Mouse (Mus musculus) G1E (cell line): Measurements from ENCODE around the gene Fam208a. TPM values are rescaled to one million over a fixed set of nuclear protein-coding genes. Genes with fewer than 3 reads are reported as not detected.

Experiments
- ATAC-seq: 2 replicates; pipeline ENCODE4 v1.8.0; 2016; ENCODE audit warnings: mild to moderate bottlenecking; ENCODE audit not compliant: insufficient number of reproducible peaks, poor library complexity, low FRiP score, severe bottlenecking; ENCODE audit errors: extremely low read depth
- DNase-seq: peaks from one replicate; pipeline ENCODE4 v3.0.0; 2012; ENCODE audit warnings: low spot score
- H3K27me3 ChIP-seq: 2 replicates; pipeline ENCODE4 v1.6.1; 2012; ENCODE audit warnings: mild to moderate bottlenecking, low read length, inconsistent platforms; ENCODE audit not compliant: insufficient read depth
- H3K36me3 ChIP-seq: replicated peaks from 2 replicates; pipeline ENCODE3; 2012; ENCODE audit warnings: mild to moderate bottlenecking, inconsistent platforms
- H3K4me1 ChIP-seq: 2 replicates; pipeline ENCODE4 v1.6.1; 2012; ENCODE audit warnings: low read depth, low read length, inconsistent platforms, mixed read lengths; ENCODE audit not compliant: insufficient read depth
- H3K4me3 ChIP-seq: 2 replicates; pipeline ENCODE4 v1.5.1; 2012; ENCODE audit warnings: low read depth, mild to moderate bottlenecking, inconsistent platforms, low read length, moderate library complexity, mixed read lengths
- H3K9me3 ChIP-seq: replicated peaks from 2 replicates; pipeline ENCODE4 v1.6.1; 2012; ENCODE audit warnings: inconsistent platforms
- CTCF ChIP-seq: IDR thresholded peaks from 2 replicates; pipeline ENCODE4 v1.5.1; 2012; ENCODE audit warnings: low read depth, low read length, inconsistent platforms, mixed read lengths
- GATA1 ChIP-seq: IDR thresholded peaks from 2 replicates; pipeline ENCODE4 v1.6.1; 2012; ENCODE audit warnings: borderline replicate concordance, low read length, inconsistent platforms, mixed read lengths
- GATA2 ChIP-seq: IDR thresholded peaks from 2 replicates; pipeline ENCODE4 v1.6.1; 2012; ENCODE audit warnings: low read depth, low read length, inconsistent platforms, borderline replicate concordance
- POLR2AphosphoS5 ChIP-seq: IDR thresholded peaks from 2 replicates; pipeline ENCODE4 v1.6.1; 2012; ENCODE audit warnings: low read depth, low read length, inconsistent platforms; ENCODE audit not compliant: insufficient replicate concordance
- TAL1 ChIP-seq: conservative IDR thresholded peaks from 2 replicates; pipeline ENCODE4 v1.6.1; 2012; ENCODE audit warnings: low read depth, low read length, inconsistent platforms, mixed read lengths
- polyA plus RNA-seq: library from polyadenylated mRNA; stranded (reverse); fragments of >175 nt; gene quantifications from 2 replicates; pipeline ENCODE4 v1.2.3, GENCODE M21; 2012
- total RNA-seq, 2 experiments: library from RNA; stranded (forward) in 1 of 2; stranded (reverse) in 1 of 2; fragments of 200-1000 nt in 1 of 2; fragments of >200 nt in 1 of 2; fragmentation: Nextera tagmentation in 1 of 2; gene quantifications; 2 replicates each; pipeline ENCODE4 v1.2.3; 2014 to 2017

The Fam208a gene
- total and polyA plus RNA-seq, 3 experiments: 4.2 to 103 (median 70.0) TPM

DNA sequence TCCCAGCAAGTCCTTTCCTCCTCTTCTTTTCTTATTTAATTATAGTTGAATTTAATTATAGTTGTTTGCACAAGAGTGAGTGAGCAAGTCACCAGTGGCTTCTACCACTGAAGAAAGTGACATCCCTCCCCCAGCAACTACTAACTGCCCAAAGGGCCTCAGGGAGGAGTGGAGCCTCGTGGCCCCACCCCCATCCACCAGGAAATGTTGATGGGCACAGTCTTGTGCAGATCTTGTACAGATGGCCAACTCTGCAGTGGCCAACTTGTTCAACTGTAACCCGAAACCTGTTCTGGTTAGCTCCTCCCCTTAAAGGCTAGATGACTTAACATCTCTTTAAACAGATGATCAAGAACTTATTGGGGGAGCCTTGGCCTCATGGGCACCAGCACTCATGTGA, 38.9 kb upstream of the Fam208a start:
- peaks cover 4% of the 10 kb centered on the region; the same call in 1 of the 2 replicates for H3K27me3 ChIP-seq
- DNase-seq (no peak), ATAC-seq (peak; percentile 66)
- H3K4me1 ChIP-seq: peaks cover 29% of the 10 kb centered on the region
- no peak overlapping the region for H3K4me3 ChIP-seq
- peaks cover 46% of the 10 kb centered on the region for H3K36me3 ChIP-seq
- TF ChIP-seq GATA2: no peak
- TF ChIP-seq GATA1: no peak
- no peak for TF ChIP-seq CTCF
- TF ChIP-seq POLR2AphosphoS5: no peak
- no peak for TF ChIP-seq TAL1
- no peaks in the 10 kb centered on the region for H3K9me3 ChIP-seq

DNA sequence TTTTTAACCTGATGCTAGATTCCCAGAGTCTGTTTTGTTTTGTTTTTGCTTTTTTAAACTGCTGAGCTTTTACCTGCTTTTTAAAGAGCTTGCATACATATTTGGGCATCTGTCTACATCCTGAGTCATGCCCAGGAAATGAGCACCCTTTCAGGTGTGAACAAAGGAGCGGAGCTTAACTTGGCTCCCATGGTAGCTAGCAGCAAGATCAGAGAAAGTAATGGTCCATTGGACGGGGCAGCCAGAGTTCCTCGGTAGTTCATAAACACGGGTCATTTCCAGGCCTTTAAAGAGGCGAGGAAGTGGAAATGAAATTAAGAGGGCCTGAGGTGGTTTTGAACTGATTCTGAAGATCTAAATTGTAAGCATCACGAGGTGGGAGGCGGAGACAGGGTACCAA, 38.0 kb upstream of the Fam208a start:
- DNase-seq (no peak), ATAC-seq (no peak)
- peaks cover 27% of the 10 kb centered on the region for H3K4me1 ChIP-seq
- no peaks in the 10 kb centered on the region for H3K9me3 ChIP-seq
- peaks cover 46% of the 10 kb centered on the region for H3K36me3 ChIP-seq
- H3K27me3 ChIP-seq: peaks cover 4% of the 10 kb centered on the region; the same call in 1 of the 2 replicates
- TF ChIP-seq GATA2 (no peak), GATA1 (no peak), TAL1 (no peak), CTCF (no peak), POLR2AphosphoS5 (no peak)
- no peak overlapping the region for H3K4me3 ChIP-seq

DNA sequence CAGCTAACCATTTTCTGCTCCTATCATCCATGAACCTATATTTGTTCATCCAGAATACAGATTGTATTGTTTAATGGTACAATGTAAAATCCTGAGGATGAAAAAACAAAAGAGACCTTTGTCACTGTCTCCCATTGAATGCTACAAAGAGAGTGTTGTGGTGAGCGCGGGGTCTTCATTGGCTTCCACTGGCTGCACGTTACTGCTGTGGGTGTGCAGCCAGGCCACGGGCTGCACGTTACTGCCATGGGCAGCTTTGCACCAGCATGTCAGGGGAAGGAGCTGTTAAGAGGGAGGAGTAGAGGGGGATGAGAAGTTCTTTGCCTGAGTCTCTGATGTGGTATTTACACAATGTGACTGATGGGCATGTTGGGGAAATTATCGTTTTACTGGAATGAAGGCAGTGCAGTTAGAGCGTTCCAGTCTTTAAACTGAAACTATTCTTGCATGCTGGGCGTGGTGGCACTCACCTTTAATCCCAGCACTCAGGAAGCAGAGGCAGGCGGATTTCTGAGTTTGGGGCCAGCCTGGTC, 36.8 kb upstream of the Fam208a start:
- TF ChIP-seq GATA2 (no peak), TAL1 (no peak), GATA1 (no peak), CTCF (no peak), POLR2AphosphoS5 (no peak)
- no peak for ATAC-seq
- no peak overlapping the region for H3K4me3 ChIP-seq
- peaks cover 25% of the 10 kb centered on the region for H3K4me1 ChIP-seq
- H3K27me3 ChIP-seq: peaks cover 4% of the 10 kb centered on the region; the same call in 1 of the 2 replicates
- H3K9me3 ChIP-seq: no peaks in the 10 kb centered on the region
- H3K36me3 ChIP-seq: peaks cover 47% of the 10 kb centered on the region
- no peak for DNase-seq

DNA sequence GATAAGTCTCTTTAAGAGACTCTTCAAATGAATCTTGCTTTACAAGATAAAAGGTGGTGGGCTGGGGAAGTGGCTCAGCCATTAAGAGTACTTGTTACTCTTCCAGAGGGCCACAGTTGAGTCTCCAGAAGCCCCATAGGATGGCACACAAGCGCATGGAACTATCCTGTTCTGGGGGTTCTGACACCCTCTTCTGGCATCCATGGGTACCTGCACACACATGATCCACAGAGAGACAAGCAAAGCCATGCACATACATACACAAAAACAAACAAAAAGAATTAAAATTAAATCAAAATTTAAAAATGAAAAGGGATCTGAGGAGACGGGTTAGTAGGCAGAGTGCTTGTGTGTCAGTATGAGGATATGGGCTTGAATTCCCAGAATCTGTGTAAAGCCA, 36.0 kb upstream of the Fam208a start:
- Histone ChIP-seq H3K4me3 (no peak overlapping the region), H3K9me3 (no peaks in the 10 kb centered on the region), H3K36me3 (peaks cover 47% of the 10 kb centered on the region), H3K4me1 (peaks cover 31% of the 10 kb centered on the region), H3K27me3 (peaks cover 4% of the 10 kb centered on the region; the same call in 1 of the 2 replicates)
- DNase-seq (no peak), ATAC-seq (no peak)
- TF ChIP-seq CTCF: no peak

DNA sequence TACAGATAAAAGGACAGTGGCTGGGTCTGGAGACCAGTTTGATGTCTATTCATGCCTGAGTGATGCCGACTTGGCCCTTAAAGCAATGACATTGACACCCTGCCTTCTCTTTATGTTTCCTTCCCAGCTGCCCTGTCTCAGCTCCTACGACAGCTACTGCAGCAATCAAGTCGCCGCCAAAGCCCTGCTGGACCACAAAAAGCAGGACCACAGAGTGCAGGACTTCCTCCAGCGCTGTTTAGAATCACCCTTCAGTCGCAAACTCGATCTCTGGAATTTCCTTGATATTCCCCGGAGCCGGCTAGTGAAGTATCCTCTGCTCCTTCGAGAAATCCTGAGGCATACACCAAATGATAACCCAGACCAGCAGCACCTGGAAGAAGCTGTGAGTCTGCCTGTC, 34.8 kb upstream of the Fam208a start:
- no peak for ATAC-seq
- Histone ChIP-seq H3K36me3 (peaks cover 50% of the 10 kb centered on the region), H3K9me3 (no peaks in the 10 kb centered on the region), H3K27me3 (peaks cover 4% of the 10 kb centered on the region; the same call in 1 of the 2 replicates), H3K4me3 (no peak overlapping the region), H3K4me1 (peaks cover 29% of the 10 kb centered on the region)
- DNase-seq: no peak
- TF ChIP-seq GATA1 (no peak), GATA2 (no peak), TAL1 (no peak), POLR2AphosphoS5 (no peak), CTCF (no peak)

DNA sequence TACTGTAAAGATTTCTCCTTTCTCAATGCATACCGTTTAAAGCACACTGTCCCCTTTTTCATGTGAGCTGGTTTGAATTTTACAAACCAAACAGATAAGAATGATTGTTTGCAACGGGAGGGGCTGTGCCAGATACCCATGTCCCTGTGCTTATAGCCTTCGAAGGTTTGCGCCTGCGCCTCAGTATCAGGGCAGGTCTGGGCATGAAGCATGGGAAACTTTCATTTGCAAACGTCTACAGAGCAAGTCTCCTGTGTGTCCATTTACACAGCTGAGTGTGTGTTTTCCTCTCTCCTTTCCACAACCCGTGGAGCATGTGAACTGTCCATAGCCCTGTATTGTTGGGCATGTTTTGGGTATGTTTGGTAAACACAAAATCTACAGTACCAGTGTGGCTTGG, 32.2 kb upstream of the Fam208a start:
- no peaks in the 10 kb centered on the region for H3K9me3 ChIP-seq

DNA sequence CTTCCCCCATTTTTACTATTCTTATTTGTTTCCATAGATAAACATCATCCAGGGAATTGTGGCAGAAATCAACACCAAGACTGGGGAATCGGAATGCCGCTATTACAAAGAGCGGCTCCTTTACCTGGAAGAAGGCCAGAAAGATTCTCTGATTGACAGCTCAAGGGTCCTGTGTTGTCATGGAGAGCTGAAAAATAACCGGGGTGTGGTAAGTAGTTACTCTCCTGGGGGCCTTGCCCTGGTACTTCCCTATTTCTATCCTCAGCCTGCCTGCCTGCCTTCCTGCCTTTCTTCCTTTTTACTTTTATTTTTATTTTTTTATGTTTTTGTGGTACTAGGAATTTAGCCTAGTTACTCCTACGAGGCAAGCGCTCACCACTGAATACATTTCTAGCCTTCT, 31.1 kb upstream of the Fam208a start:
- DNase-seq: no peak
- H3K27me3 ChIP-seq: peaks cover 6% of the 10 kb centered on the region; the same call in 1 of the 2 replicates
- H3K9me3 ChIP-seq: no peaks in the 10 kb centered on the region
- ATAC-seq: no peak
- H3K36me3 ChIP-seq: peaks cover 73% of the 10 kb centered on the region
- no peak overlapping the region for H3K4me3 ChIP-seq
- H3K4me1 ChIP-seq: peaks cover 11% of the 10 kb centered on the region
- TF ChIP-seq POLR2AphosphoS5: no peak
- no peak for TF ChIP-seq GATA2
- TF ChIP-seq TAL1: no peak
- TF ChIP-seq CTCF: no peak
- TF ChIP-seq GATA1: no peak

More for the DNA sequence above, 32.2 kb upstream of the Fam208a start:
- ATAC-seq: no peak
- peaks cover 6% of the 10 kb centered on the region; the same call in 1 of the 2 replicates for H3K27me3 ChIP-seq
- TF ChIP-seq TAL1: no peak
- TF ChIP-seq CTCF: no peak
- no peak for TF ChIP-seq POLR2AphosphoS5
- TF ChIP-seq GATA2: no peak
- no peak for TF ChIP-seq GATA1
- peaks cover 65% of the 10 kb centered on the region for H3K36me3 ChIP-seq
- H3K4me1 ChIP-seq: peaks cover 11% of the 10 kb centered on the region
- H3K4me3 ChIP-seq: no peak overlapping the region
- no peak for DNase-seq
